Mouse (Mus musculus) MEL (cell line): Measurements from ENCODE around the gene Cdca5. TPM values are rescaled to one million over a fixed set of nuclear protein-coding genes. Genes with fewer than 3 reads are reported as not detected.
A peak's percentile ranks its signal among the peaks of the same experiment; 100 is the strongest.

ENCODE experiments used
- DNase-seq: peaks from one replicate; pipeline ENCODE4 v3.0.0; 2011; ENCODE audit warnings: low read depth, low spot score
- H3K27ac ChIP-seq: 2 replicates; pipeline ENCODE4 v1.5.1; 2012; ENCODE audit warnings: low read depth, mild to moderate bottlenecking, control low read depth, low read length, moderate library complexity; ENCODE audit not compliant: control insufficient read depth
- H3K27me3 ChIP-seq, 2 experiments: fragments of 150-350 bp in 1 of 2; sonication (generic) in 1 of 2; 2 replicates each; pipeline ENCODE4 v1.6.1; 2012; ENCODE audit warnings: low read length in 2 of 2, mild to moderate bottlenecking in 2 of 2, improper control_type of control experiment in 1 of 2, moderate library complexity in 1 of 2; ENCODE audit not compliant: insufficient read depth in 2 of 2, control insufficient read depth in 1 of 2
- H3K36me3 ChIP-seq, 2 experiments: 2 replicates each; pipeline ENCODE4 v1.6.1; 2012 to 2014; ENCODE audit warnings: low read length in 2 of 2, improper control_type of control experiment in 1 of 2, inconsistent platforms in 1 of 2, mild to moderate bottlenecking in 1 of 2; ENCODE audit not compliant: insufficient read depth in 2 of 2, control insufficient read depth in 1 of 2
- H3K4me1 ChIP-seq, 2 experiments: fragments of 150-350 bp in 1 of 2; sonication (generic) in 1 of 2; 2 replicates each; pipeline ENCODE4 v1.6.1; 2012; ENCODE audit warnings: low read length in 2 of 2, improper control_type of control experiment in 1 of 2, mild to moderate bottlenecking in 1 of 2; ENCODE audit not compliant: insufficient read depth in 2 of 2, control insufficient read depth in 1 of 2
- H3K4me3 ChIP-seq, 2 experiments: fragments of 150-350 bp in 1 of 2; sonication (generic) in 1 of 2; 2 replicates each; pipeline ENCODE4 v1.5.1; 2012; ENCODE audit warnings: low read depth in 2 of 2, low read length in 2 of 2, mild to moderate bottlenecking in 2 of 2, moderate library complexity in 2 of 2, control low read depth in 1 of 2, improper control_type of control experiment in 1 of 2; ENCODE audit not compliant: control insufficient read depth in 1 of 2, insufficient read depth in 1 of 2
- H3K79me2 ChIP-seq: 2 replicates; pipeline ENCODE4 v1.6.1; 2012; ENCODE audit warnings: mild to moderate bottlenecking, low read length, moderate library complexity; ENCODE audit not compliant: control insufficient read depth, poor library complexity, insufficient read depth
- H3K9ac ChIP-seq: 2 replicates; pipeline ENCODE4 v1.6.1; 2012; ENCODE audit warnings: low read depth, mild to moderate bottlenecking, control low read depth, low read length, moderate library complexity; ENCODE audit not compliant: control insufficient read depth, poor library complexity, severe bottlenecking
- H3K9me3 ChIP-seq: fragments of 150-350 bp; sonication (generic); replicated peaks from 2 replicates; pipeline ENCODE4 v1.6.1; 2012; ENCODE audit warnings: mild to moderate bottlenecking, low read length, improper control_type of control experiment, moderate library complexity; ENCODE audit not compliant: insufficient read depth
- BHLHE40 ChIP-seq: IDR thresholded peaks from 2 replicates; pipeline ENCODE4 v1.6.1; 2012; ENCODE audit warnings: low read depth, mild to moderate bottlenecking, inconsistent platforms, low read length, improper control_type of control experiment, borderline replicate concordance
- CHD2 ChIP-seq: IDR thresholded peaks from 2 replicates; pipeline ENCODE4 v1.6.1; 2011; ENCODE audit warnings: low read length, improper control_type of control experiment
- CTCF ChIP-seq, 3 experiments: IDR thresholded peaks in 2 of 3; conservative IDR thresholded peaks in 1 of 3; 2 replicates each; pipeline ENCODE4 v1.5.1; 2011 to 2012; ENCODE audit warnings: low read length in 3 of 3, low read depth in 2 of 3, mild to moderate bottlenecking in 2 of 3, improper control_type of control experiment in 1 of 3, inconsistent platforms in 1 of 3, mixed read lengths in 1 of 3, moderate library complexity in 1 of 3; ENCODE audit not compliant: control insufficient read depth in 1 of 3, insufficient read depth in 1 of 3, poor library complexity in 1 of 3, severe bottlenecking in 1 of 3
- ELF1 ChIP-seq: IDR thresholded peaks from 2 replicates; pipeline ENCODE4 v1.6.1; 2014; ENCODE audit warnings: low read depth, mild to moderate bottlenecking, inconsistent platforms, low read length, improper control_type of control experiment, moderate library complexity
- EP300 ChIP-seq, 2 experiments: IDR thresholded peaks; 2 replicates each; pipeline ENCODE4 v1.6.1; 2011; ENCODE audit warnings: improper control_type of control experiment in 2 of 2, low read length in 2 of 2, low read depth in 1 of 2, mild to moderate bottlenecking in 1 of 2
- GATA1 ChIP-seq: IDR thresholded peaks from 2 replicates; pipeline ENCODE4 v1.6.1; 2011; ENCODE audit warnings: low read depth, low read length, improper control_type of control experiment
- HCFC1 ChIP-seq: IDR thresholded peaks from 2 replicates; pipeline ENCODE4 v1.6.1; 2012; ENCODE audit warnings: low read depth, mild to moderate bottlenecking, inconsistent platforms, low read length, improper control_type of control experiment, moderate library complexity
- JUND ChIP-seq: IDR thresholded peaks from 2 replicates; pipeline ENCODE4 v1.6.1; 2011; ENCODE audit warnings: low read depth, mild to moderate bottlenecking, improper control_type of control experiment, low read length
- KAT2A ChIP-seq: conservative IDR thresholded peaks from 2 replicates; pipeline ENCODE4 v1.6.1; 2012; ENCODE audit warnings: low read depth, low read length, improper control_type of control experiment, inconsistent platforms
- MAFK ChIP-seq: IDR thresholded peaks from 2 replicates; pipeline ENCODE4 v1.6.1; 2011; ENCODE audit warnings: low read depth, mild to moderate bottlenecking, low read length, improper control_type of control experiment, borderline replicate concordance
- MAZ ChIP-seq: IDR thresholded peaks from 2 replicates; pipeline ENCODE4 v1.6.1; 2012; ENCODE audit warnings: low read depth, mild to moderate bottlenecking, inconsistent platforms, low read length, improper control_type of control experiment
- MXI1 ChIP-seq: IDR thresholded peaks from 2 replicates; pipeline ENCODE4 v1.6.1; 2011; ENCODE audit warnings: mild to moderate bottlenecking, low read depth, low read length, improper control_type of control experiment
- MYC ChIP-seq: IDR thresholded peaks from 2 replicates; pipeline ENCODE4 v1.6.1; 2011; ENCODE audit warnings: low read depth, mild to moderate bottlenecking, low read length, improper control_type of control experiment, moderate library complexity
- NELFE ChIP-seq: IDR thresholded peaks from 2 replicates; pipeline ENCODE4 v1.6.1; 2011; ENCODE audit warnings: low read depth, low read length, improper control_type of control experiment
- NRF1 ChIP-seq: IDR thresholded peaks from 2 replicates; pipeline ENCODE4 v1.6.1; 2014; ENCODE audit warnings: low read depth, mild to moderate bottlenecking, inconsistent platforms, low read length, improper control_type of control experiment, moderate library complexity; ENCODE audit not compliant: poor library complexity, insufficient read depth, severe bottlenecking
- POLR2A ChIP-seq, 2 experiments: IDR thresholded peaks; 2 replicates each; pipeline ENCODE4 v1.6.1; 2011 to 2012; ENCODE audit warnings: low read length in 2 of 2, mild to moderate bottlenecking in 2 of 2, control low read depth in 1 of 2, improper control_type of control experiment in 1 of 2, low read depth in 1 of 2, moderate library complexity in 1 of 2; ENCODE audit not compliant: control insufficient read depth in 1 of 2, insufficient read depth in 1 of 2, poor library complexity in 1 of 2
- POLR2AphosphoS2 ChIP-seq: IDR thresholded peaks from 2 replicates; pipeline ENCODE4 v1.6.1; 2011; ENCODE audit warnings: low read length, improper control_type of control experiment
- SMC3 ChIP-seq: IDR thresholded peaks from 2 replicates; pipeline ENCODE4 v1.6.1; 2011; ENCODE audit warnings: low read depth, low read length, improper control_type of control experiment
- TCF12 ChIP-seq: IDR thresholded peaks from 2 replicates; pipeline ENCODE4 v1.6.1; 2014; ENCODE audit warnings: low read depth, mild to moderate bottlenecking, inconsistent platforms, low read length, improper control_type of control experiment, moderate library complexity
- UBTF ChIP-seq: IDR thresholded peaks from 2 replicates; pipeline ENCODE4 v1.6.1; 2012; ENCODE audit warnings: low read depth, mild to moderate bottlenecking, inconsistent platforms, low read length, improper control_type of control experiment, moderate library complexity, borderline replicate concordance; ENCODE audit not compliant: insufficient read depth
- ZC3H11A ChIP-seq: IDR thresholded peaks from 2 replicates; pipeline ENCODE4 v1.6.1; 2012; ENCODE audit warnings: low read depth, mild to moderate bottlenecking, inconsistent platforms, low read length, improper control_type of control experiment
- ZKSCAN1 ChIP-seq: IDR thresholded peaks from 2 replicates; pipeline ENCODE4 v1.6.1; 2012; ENCODE audit warnings: low read depth, mild to moderate bottlenecking, inconsistent platforms, low read length, improper control_type of control experiment, moderate library complexity
- ZNF384 ChIP-seq: IDR thresholded peaks from 2 replicates; pipeline ENCODE4 v1.6.1; 2012; ENCODE audit warnings: low read depth, mild to moderate bottlenecking, inconsistent platforms, low read length, improper control_type of control experiment
- polyA plus RNA-seq, 2 experiments: library from polyadenylated mRNA; stranded (reverse) in 1 of 2; unstranded in 1 of 2; fragments of >175 nt in 1 of 2; fragments of >200 nt in 1 of 2; gene quantifications; 2 replicates each; pipeline versions ENCODE4 v1.2.1 to v1.2.4; 2012; ENCODE audit warnings: low replicate concordance in 2 of 2, low read depth in 1 of 2; ENCODE audit not compliant: insufficient read length in 2 of 2, insufficient read depth in 1 of 2, missing spikeins in 1 of 2
- total RNA-seq: library from RNA; depleted of rRNA; stranded (reverse); fragments of 300-350 nt; gene quantifications from 2 replicates; pipeline ENCODE4 v1.2.3, GENCODE M21; 2012

Gene Cdca5
- total and polyA plus RNA-seq, 3 experiments = 48.5 to 56.5 TPM; not detected in 1

DNA sequence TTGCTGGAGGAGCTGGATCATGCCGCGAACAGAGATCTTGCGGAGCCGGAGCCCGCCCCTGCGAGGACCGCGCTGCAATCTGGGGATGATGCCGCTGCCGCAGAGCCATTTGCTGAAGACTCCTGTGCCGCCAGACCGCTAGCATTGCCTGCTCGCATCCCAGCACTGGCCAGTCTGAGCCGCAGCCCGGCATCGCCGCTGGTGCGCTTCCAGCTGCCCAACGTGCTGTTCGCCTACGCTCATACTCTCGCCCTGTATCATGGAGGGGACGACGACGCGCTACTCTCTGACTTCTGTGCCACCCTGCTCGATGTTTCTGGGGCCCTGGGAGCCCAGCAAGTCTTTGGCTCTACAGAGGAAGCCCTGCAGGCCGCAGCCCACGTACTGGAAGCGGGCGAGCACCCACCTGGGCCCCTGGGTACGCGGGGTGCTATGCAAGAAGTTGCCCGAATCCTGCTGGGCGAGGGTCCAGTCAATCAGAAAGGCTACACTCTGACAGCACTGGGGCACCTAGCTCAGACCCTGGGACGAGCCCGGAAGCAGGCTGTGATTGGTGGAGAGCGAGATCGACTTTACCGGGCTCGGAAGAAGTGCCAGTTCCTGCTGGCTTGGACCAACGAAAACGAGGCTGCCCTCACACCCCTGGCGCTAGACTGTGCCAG, 23.0 kb upstream of the Cdca5 start (continued):
- TF ChIP-seq KAT2A = no peak
- no peak for TF ChIP-seq GATA1
- TF ChIP-seq NELFE = peak; percentile 46
- TF ChIP-seq UBTF = no peak
- TF ChIP-seq NRF1 = no peak
- peak; percentile 77 for TF ChIP-seq ELF1
- TF ChIP-seq MYC = no peak
- no peak for TF ChIP-seq SMC3
- no peak for TF ChIP-seq HCFC1
- TF ChIP-seq ZC3H11A = no peak
- TF ChIP-seq POLR2A (IDR thresholded peaks at IDR 0.05; ENCODE audit: control insufficient read depth in 1 of 2, insufficient read depth in 1 of 2, low read depth in 1 of 2, low read length in 2 of 2, poor library complexity in 1 of 2) = peak; percentile 20 to 52; a peak in 1 of 4 replicates
- TF ChIP-seq ZNF384 = no peak
- TF ChIP-seq JUND = no peak
- no peak; the same call in 1 of the 2 replicates for TF ChIP-seq POLR2AphosphoS2
- TF ChIP-seq EP300 (IDR thresholded peaks at IDR 0.05; ENCODE audit: low read depth in 1 of 2, low read length in 2 of 2) = no peak
- no peak for TF ChIP-seq TCF12
- no peak for TF ChIP-seq BHLHE40
- no peak for TF ChIP-seq CTCF (IDR thresholded peaks at IDR 0.05 in 2 of 3, conservative IDR thresholded peaks at IDR 0.05 in 1 of 3; ENCODE audit: control insufficient read depth in 1 of 3, insufficient read depth in 1 of 3, low read depth in 2 of 3, low read length in 3 of 3, poor library complexity in 1 of 3, severe bottlenecking in 1 of 3)
- TF ChIP-seq ZKSCAN1 = no peak
- no peak for TF ChIP-seq CHD2
- TF ChIP-seq MAFK = no peak

DNA sequence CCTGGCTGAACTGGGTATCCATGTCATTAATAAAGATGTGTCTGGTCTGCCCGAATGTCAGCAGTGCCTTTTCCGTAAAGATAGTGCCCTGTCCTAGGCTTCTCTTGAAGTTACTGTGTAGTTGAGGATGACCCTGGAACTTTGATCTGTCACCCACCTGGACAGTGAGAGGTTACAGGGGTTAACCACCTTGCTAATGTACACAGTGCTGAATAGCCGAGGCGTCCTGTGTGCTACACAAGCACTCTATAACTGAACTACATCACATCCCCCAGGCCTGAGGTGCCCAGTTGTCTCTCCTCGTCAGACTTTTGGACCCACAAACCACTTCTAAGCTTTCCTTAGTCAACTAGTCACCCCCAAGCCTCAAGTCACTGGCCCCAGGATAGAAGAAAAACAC, 22.4 kb upstream of the Cdca5 start:
- no peaks in the 10 kb centered on the region for H3K27me3 ChIP-seq
- H3K27ac ChIP-seq = no peak overlapping the region
- H3K9me3 ChIP-seq = no peaks in the 10 kb centered on the region
- peak; percentile 20 for DNase-seq
- H3K36me3 ChIP-seq = peaks cover 3 to 12% of the 10 kb centered on the region in 2 experiments; a peak in 3 of 4 replicates
- H3K79me2 ChIP-seq = peaks cover 32% of the 10 kb centered on the region
- H3K9ac ChIP-seq = peak overlapping the region; percentile 93
- H3K4me3 ChIP-seq = peak overlapping the region; percentile 73 to 83
- peaks cover 0 to 15% of the 10 kb centered on the region in 2 experiments; a peak in 2 of 4 replicates for H3K4me1 ChIP-seq
- TF ChIP-seq MXI1 (no peak), MAZ (no peak), CHD2 (no peak), POLR2AphosphoS2 (no peak), CTCF (IDR thresholded peaks at IDR 0.05 in 2 of 3, conservative IDR thresholded peaks at IDR 0.05 in 1 of 3; ENCODE audit: control insufficient read depth in 1 of 3, insufficient read depth in 1 of 3, low read depth in 2 of 3, low read length in 3 of 3, poor library complexity in 1 of 3, severe bottlenecking in 1 of 3) (no peak)
